ENCODE assay signal across 25 mouse cellular contexts in genomic region chr8:98309405-98309990, GRCm38 (mm10).
DNase-seq lines count a peak whose midpoint lies in the region; ATAC-seq and TF ChIP-seq lines count a peak whose summit lies in the region.
"Had no signal": no experiment of that assay in that cellular context is flagged by ENCODE, and none has a peak within 500 bp of the region (broad histone marks: within the 10 kb centered on the region; RNA-seq: fewer than 3 reads in every experiment).

No protein-coding gene starts in this region.

- WGBS in hindbrain, embryonic 11.5 days, result 37% methylated on average over 2 of the region's 2 CpGs
- WGBS in hindbrain, postnatal 0 days, result 16% methylated on average over 2 of the region's 2 CpGs
- WGBS in forebrain, embryonic 14.5 days, result 3% methylated on average over 2 of the region's 2 CpGs
- WGBS in midbrain, embryonic 13.5 days, result 3% methylated on average over 2 of the region's 2 CpGs

- H3K4me1 ChIP-seq in hindbrain, embryonic 11.5 days (replicated peaks; ENCODE audit: control insufficient read depth, insufficient read depth, low read length), result no peaks in the 10 kb centered on the region
- H3K4me1 ChIP-seq in hindbrain, postnatal 0 days (ENCODE audit: insufficient read depth, low read length), result no peaks in the 10 kb centered on the region
- peaks cover 3% of the 10 kb centered on the region; the same call in 1 of the 2 replicates for H3K4me1 ChIP-seq in forebrain, embryonic 14.5 days (ENCODE audit: control insufficient read depth, insufficient read depth, low read length)
- peaks cover 12% of the 10 kb centered on the region; the same call in 1 of the 2 replicates for H3K4me1 ChIP-seq in midbrain, embryonic 13.5 days (replicated peaks)
- H3K4me1 ChIP-seq: embryonic facial prominence, embryonic 13.5 days; heart, embryonic 12.5 days; limb, embryonic 15.5 days; liver, embryonic 15.5 days; neural tube, embryonic 15.5 days had no signal

- H3K4me2 ChIP-seq in hindbrain, embryonic 11.5 days (replicated peaks; ENCODE audit: low read depth, low read length), result no peak overlapping the region
- H3K4me2 ChIP-seq in hindbrain, postnatal 0 days (ENCODE audit: low read depth, low read length), result no peak overlapping the region
- no peak overlapping the region for H3K4me2 ChIP-seq in forebrain, embryonic 14.5 days (ENCODE audit: low read length)
- no peak overlapping the region for H3K4me2 ChIP-seq in midbrain, embryonic 13.5 days (replicated peaks)
- H3K4me2 ChIP-seq: embryonic facial prominence, embryonic 13.5 days; heart, embryonic 12.5 days; limb, embryonic 15.5 days; liver, embryonic 15.5 days; neural tube, embryonic 15.5 days had no signal

- TF ChIP-seq CTCF in hindbrain, postnatal 0 days (IDR thresholded peaks at IDR 0.05; ENCODE audit: low read depth), result no peak

- no peaks in the 10 kb centered on the region for H3K36me3 ChIP-seq in hindbrain, embryonic 11.5 days (ENCODE audit: control insufficient read depth, insufficient read depth, low read length)
- no peaks in the 10 kb centered on the region for H3K36me3 ChIP-seq in hindbrain, postnatal 0 days (ENCODE audit: insufficient read depth, low read length)
- no peaks in the 10 kb centered on the region for H3K36me3 ChIP-seq in forebrain, embryonic 14.5 days (ENCODE audit: control insufficient read depth, insufficient read depth, low read length)
- H3K36me3 ChIP-seq in midbrain, embryonic 13.5 days, result no peaks in the 10 kb centered on the region
- H3K36me3 ChIP-seq: embryonic facial prominence, embryonic 13.5 days; G1E; heart, embryonic 12.5 days; limb, embryonic 15.5 days; liver, embryonic 15.5 days; neural tube, embryonic 15.5 days had no signal

- no peak overlapping the region for H3K4me3 ChIP-seq in hindbrain, embryonic 11.5 days (ENCODE audit: low read depth, low read length)
- H3K4me3 ChIP-seq in hindbrain, postnatal 0 days (ENCODE audit: low read length), result no peak overlapping the region
- H3K4me3 ChIP-seq in forebrain, embryonic 14.5 days (ENCODE audit: low read depth, low read length), result no peak overlapping the region
- no peak overlapping the region for H3K4me3 ChIP-seq in midbrain, embryonic 13.5 days (replicated peaks)
- H3K4me3 ChIP-seq: embryonic facial prominence, embryonic 13.5 days; heart, embryonic 12.5 days; layer of hippocampus, adult 2 months; limb, embryonic 15.5 days; liver, embryonic 15.5 days; myocyte; neural tube, embryonic 15.5 days had no signal

- peak; percentile 22 for DNase-seq in hindbrain, embryonic 11.5 days (ENCODE audit: low spot score)
- no peak for DNase-seq in hindbrain, postnatal 0 days (ENCODE audit: low spot score)
- peak; percentile 45 for DNase-seq in embryo, embryonic 11 days
- peak; percentile 86 for DNase-seq in forebrain, embryonic 14.5 days (ENCODE audit: low spot score)
- DNase-seq in MN1 (ENCODE audit: low spot score), result no peak
- no peak for DNase-seq in right cerebral cortex, postnatal 14 days
- DNase-seq: adrenal gland, postnatal 25 days; cerebellum, adult 11-12 months; cerebellum, postnatal 25 days; kidney, adult 2 months; kidney, postnatal 14 days; layer of hippocampus, postnatal 36 days; lung, postnatal 10 days; thymus, adult 2 months had no signal

- no peak overlapping the region for H3K9ac ChIP-seq in hindbrain, embryonic 11.5 days (ENCODE audit: low read depth, low read length)
- H3K9ac ChIP-seq in hindbrain, postnatal 0 days (replicated peaks; ENCODE audit: low read length), result no peak overlapping the region
- no peak overlapping the region for H3K9ac ChIP-seq in forebrain, embryonic 14.5 days (ENCODE audit: low read length)
- no peak overlapping the region for H3K9ac ChIP-seq in midbrain, embryonic 13.5 days (replicated peaks)
- H3K9ac ChIP-seq: embryonic facial prominence, embryonic 13.5 days; heart, embryonic 12.5 days; limb, embryonic 15.5 days; liver, embryonic 15.5 days; neural tube, embryonic 15.5 days had no signal

- no peak overlapping the region for H3K27ac ChIP-seq in hindbrain, embryonic 11.5 days (ENCODE audit: low read depth, low read length)
- no peak overlapping the region for H3K27ac ChIP-seq in hindbrain, postnatal 0 days
- H3K27ac ChIP-seq in forebrain, embryonic 14.5 days (ENCODE audit: low read depth, low read length), result no peak overlapping the region
- no peak overlapping the region for H3K27ac ChIP-seq in midbrain, embryonic 13.5 days
- H3K27ac ChIP-seq: embryonic facial prominence, embryonic 13.5 days; layer of hippocampus, adult 2 months; limb, embryonic 15.5 days; liver, embryonic 15.5 days; neural tube, embryonic 15.5 days had no signal

- peak; percentile 83 for ATAC-seq in hindbrain, embryonic 11.5 days (ENCODE audit: low FRiP score)
- no peak for ATAC-seq in hindbrain, postnatal 0 days
- ATAC-seq in forebrain, embryonic 14.5 days, result peak; percentile 95
- peak; percentile 97 for ATAC-seq in midbrain, embryonic 13.5 days
- no peak for ATAC-seq in activated CD4-positive, CD25-positive, alpha-beta regulatory T cell, adult 4 months
- ATAC-seq: inflammation-experienced regulatory T-cells, adult 6 months had no signal

- H3K27me3 ChIP-seq in hindbrain, embryonic 11.5 days (ENCODE audit: control insufficient read depth, insufficient read depth, low read length), result no peaks in the 10 kb centered on the region
- H3K27me3 ChIP-seq in hindbrain, postnatal 0 days (ENCODE audit: insufficient read depth, low read length), result no peaks in the 10 kb centered on the region
- H3K27me3 ChIP-seq in forebrain, embryonic 14.5 days (replicated peaks; ENCODE audit: control insufficient read depth, insufficient read depth, low read length), result no peaks in the 10 kb centered on the region
- peaks cover 21% of the 10 kb centered on the region for H3K27me3 ChIP-seq in midbrain, embryonic 13.5 days
- H3K27me3 ChIP-seq: embryonic facial prominence, embryonic 13.5 days; heart, embryonic 12.5 days; limb, embryonic 15.5 days; liver, embryonic 15.5 days; neural tube, embryonic 15.5 days had no signal

- no peaks in the 10 kb centered on the region for H3K9me3 ChIP-seq in hindbrain, embryonic 11.5 days (ENCODE audit: control insufficient read depth, low read length)
- no peaks in the 10 kb centered on the region for H3K9me3 ChIP-seq in hindbrain, postnatal 0 days (ENCODE audit: low read length)
- no peaks in the 10 kb centered on the region for H3K9me3 ChIP-seq in forebrain, embryonic 14.5 days (replicated peaks; ENCODE audit: control insufficient read depth, low read length)
- H3K9me3 ChIP-seq in midbrain, embryonic 13.5 days, result no peaks in the 10 kb centered on the region
- H3K9me3 ChIP-seq: embryonic facial prominence, embryonic 13.5 days; G1E; heart, embryonic 12.5 days; limb, embryonic 15.5 days; liver, embryonic 15.5 days; neural tube, embryonic 15.5 days had no signal

Comparison
In these comparisons a context has a peak if more than half of its experiments do, and no peak if none do; other contexts are left out.
1. ATAC-seq: peak in hindbrain, embryonic 11.5 days (single experiment), forebrain, embryonic 14.5 days (single experiment) and midbrain, embryonic 13.5 days (single experiment); none in hindbrain, postnatal 0 days (single experiment) and activated CD4-positive, CD25-positive, alpha-beta regulatory T cell, adult 4 months (single experiment).
2. DNase-seq: peak in hindbrain, embryonic 11.5 days (single experiment), embryo, embryonic 11 days (single experiment) and forebrain, embryonic 14.5 days (single experiment); none in hindbrain, postnatal 0 days (single experiment), MN1 (single experiment) and right cerebral cortex, postnatal 14 days (single experiment).